Mouse (Mus musculus): Measurements from ENCODE around the gene Pikfyve. TPM values are rescaled to one million over a fixed set of nuclear protein-coding genes. Genes with fewer than 3 reads are reported as not detected.

The Pikfyve gene
- polyA plus RNA-seq, 1 experiment, result 13.9 TPM

- DNase-seq (ENCODE audit: extremely low spot score in 1 of 2, low spot score in 1 of 2), result no peak
Observed at GRCm38 (mm10) chr1:65311214-65311933, 124.9 kb downstream of the Pikfyve start.

GRCm38 (mm10) chr1:65312118-65312517 is 125.6 kb downstream of the Pikfyve start:
- peak; percentile 16 to 86 for DNase-seq (ENCODE audit: extremely low spot score in 1 of 2, low spot score in 1 of 2)

- no peak for DNase-seq (ENCODE audit: extremely low spot score in 1 of 2, low spot score in 1 of 2)
Observed at GRCm38 (mm10) chr1:65312896-65313295, 126.4 kb downstream of the Pikfyve start.

GRCm38 (mm10) chr1:65314054-65315021 is 127.9 kb downstream of the Pikfyve start:
- DNase-seq (ENCODE audit: extremely low spot score in 1 of 2, low spot score in 1 of 2), result no peak

GRCm38 (mm10) chr1:65315022-65315407 is 128.5 kb downstream of the Pikfyve start:
- DNase-seq (ENCODE audit: extremely low spot score in 1 of 2, low spot score in 1 of 2), result no peak

Other genes starting within 250 kb of the Pikfyve start
- 13.3 and 15.1 TPM in 2 replicates for gene Plekhm3, start 229.9 kb upstream of the Pikfyve start, polyA plus RNA-seq (2012; rRNA removed)
- not detected in 2 replicates for gene Akr1cl, start 153.9 kb upstream of the Pikfyve start, polyA plus RNA-seq (2012; rRNA removed)
- gene Cryge, start 135.5 kb upstream of the Pikfyve start, polyA plus RNA-seq (2012; rRNA removed), result not detected in 2 replicates
- gene Crygd, start 123.2 kb upstream of the Pikfyve start, polyA plus RNA-seq (2012; rRNA removed), result not detected in 2 replicates
- not detected in 2 replicates for gene Crygc, start 113.0 kb upstream of the Pikfyve start, polyA plus RNA-seq (2012; rRNA removed)
- not detected in 2 replicates for gene Crygb, start 104.4 kb upstream of the Pikfyve start, polyA plus RNA-seq (2012; rRNA removed)
- gene Cryga, start 83.3 kb upstream of the Pikfyve start, polyA plus RNA-seq (2012; rRNA removed), result 1.4 and 1.7 TPM in 2 replicates
- 0.99 and 1.9 TPM in 2 replicates for gene Gm28845, start 67.1 kb upstream of the Pikfyve start, polyA plus RNA-seq (2012; rRNA removed)
- gene D630023F18Rik, start 63.5 kb upstream of the Pikfyve start, polyA plus RNA-seq (2012; rRNA removed), result 7.1 and 9.2 TPM in 2 replicates
- gene Idh1, start 183 bp upstream of the Pikfyve start, polyA plus RNA-seq (2012; rRNA removed), result 38.6 and 47.7 TPM in 2 replicates
- gene Pth2r, start 95.4 kb downstream of the Pikfyve start, polyA plus RNA-seq (2012; rRNA removed), result 0.74 and 1.9 TPM in 2 replicates